Mouse (Mus musculus) layer of hippocampus, postnatal 14 days (tissue): ENCODE data around the gene Rptor. TPM values are rescaled to one million over a fixed set of nuclear protein-coding genes. Genes with fewer than 3 reads are reported as not detected.

ENCODE experiments used
- DNase-seq, 2 experiments: peaks; one replicate each; pipeline ENCODE4 v3.0.0; 2021 to 2022; ENCODE audit warnings: low spot score in 2 of 2, mixed read lengths in 1 of 2
- long read RNA-seq, 2 experiments: library from polyadenylated mRNA; stranded (forward); transcript quantifications; one replicate each; pipeline ENCODE4 v2.0.0; 2021
- total RNA-seq, 2 experiments: library from RNA; stranded (reverse); gene quantifications; 2 replicates each; pipeline ENCODE4 v1.2.3; 2021

The Rptor gene
- total RNA-seq: 10 to 100 TPM; 53.4 to 54.1 TPM
- long read RNA-seq, experiment 1, full-length matches to known transcripts: 1 of 19 reads
- long read RNA-seq, experiment 1, partial matches to known transcripts: 16 of 19 reads
- long read RNA-seq, experiment 1, other reads (novel, unspliced or antisense): 2 of 19 reads
- long read RNA-seq, experiment 2, full-length matches to known transcripts: 1 of 20 reads
- long read RNA-seq, experiment 2, partial matches to known transcripts: 17 of 20 reads
- long read RNA-seq, experiment 2, other reads (novel, unspliced or antisense): 2 of 20 reads

DNA sequence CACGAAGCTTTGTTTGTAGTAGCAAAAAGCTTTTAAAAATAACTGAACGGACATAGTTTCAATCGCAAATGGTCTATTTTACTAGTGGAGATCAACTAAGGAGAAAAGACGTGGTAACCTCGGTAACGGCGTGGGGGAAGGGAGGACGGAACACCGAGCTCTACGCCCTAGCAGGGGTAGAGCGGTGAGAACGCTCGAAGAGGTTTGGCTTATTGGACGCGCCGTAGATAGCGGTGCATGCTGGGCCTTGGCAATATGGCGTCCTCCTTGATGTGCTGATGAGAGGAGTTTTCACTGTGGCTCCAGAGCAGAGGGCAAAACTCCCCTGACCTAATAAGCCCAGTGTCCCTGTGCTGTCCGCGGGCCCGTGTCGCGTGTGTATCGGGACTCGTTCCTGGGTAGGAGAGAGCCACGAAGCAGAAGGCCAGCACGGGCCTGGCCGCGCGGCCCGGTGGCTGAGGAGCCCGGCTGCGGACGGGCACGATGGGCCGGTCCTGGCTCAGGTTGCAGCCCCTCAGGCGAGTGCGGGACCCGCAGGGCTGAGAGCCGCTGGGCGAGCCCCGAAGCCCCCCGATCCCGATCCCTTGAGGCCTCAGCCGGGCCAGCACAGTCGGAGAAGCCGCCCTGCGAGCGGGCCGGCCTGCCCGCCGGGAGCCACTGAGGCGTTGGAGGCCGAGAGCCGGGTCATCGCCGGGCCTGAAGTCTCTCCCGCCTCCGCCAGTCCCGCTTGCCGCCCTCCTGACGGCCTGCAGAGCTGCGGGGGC is at the start of gene Rptor:
Rptor (plus strand) TSS at position 143 of the 764 bp plus-strand sequence.
- peak; percentile 97 to 99 for DNase-seq

- DNase-seq: no peak
These were observed 48.0 kb upstream of the Rptor start for GRCm38 (mm10) chr11:119554706-119555105.

GRCm38 (mm10) chr11:119555170-119555569 is 47.5 kb upstream of the Rptor start:
- DNase-seq: no peak

DNA sequence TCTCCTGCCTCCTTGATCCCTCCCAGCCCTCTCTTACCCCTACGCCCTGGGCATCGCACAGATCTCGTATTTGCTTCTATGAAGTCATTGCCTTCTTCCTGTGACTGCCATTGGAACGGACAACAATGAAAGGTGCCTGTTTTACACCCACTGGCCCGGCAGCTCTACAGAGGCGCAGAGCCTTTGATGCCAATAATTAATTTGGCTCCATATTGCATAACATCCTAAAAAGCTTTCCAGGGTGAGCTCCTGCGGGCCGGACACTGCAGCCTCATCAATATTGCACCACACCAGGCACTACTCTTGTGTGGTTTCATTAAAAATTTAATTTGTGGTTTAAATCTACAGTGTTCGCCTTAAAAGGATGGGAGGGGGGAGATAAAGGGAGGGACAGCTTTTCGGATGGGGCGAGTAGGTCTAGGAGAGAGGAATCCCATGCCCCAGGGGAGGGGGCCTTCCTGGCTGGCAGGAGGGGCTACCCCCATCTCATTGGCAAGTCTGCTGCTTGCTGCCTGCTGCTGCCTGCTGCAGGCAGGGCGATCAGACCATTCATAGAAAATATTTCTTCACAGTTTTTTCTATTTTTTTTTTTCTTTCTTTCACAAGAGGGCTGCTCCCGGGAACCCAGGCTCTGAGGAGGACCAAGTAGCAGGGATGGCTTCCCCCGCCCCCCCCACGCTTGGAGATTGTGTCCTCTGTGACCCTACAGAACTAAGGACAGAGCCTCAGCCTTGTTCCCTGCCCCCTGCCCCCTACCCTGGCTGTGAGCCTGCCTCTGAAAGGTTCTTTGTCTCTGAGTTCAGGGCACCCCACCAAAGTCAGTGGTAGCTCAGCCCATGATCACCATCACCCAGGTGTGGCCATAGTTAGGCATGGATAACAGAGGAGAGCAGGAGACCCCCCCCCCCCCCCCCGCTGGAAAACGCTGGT is 44.5 kb upstream of the Rptor start:
- DNase-seq: no peak

DNA sequence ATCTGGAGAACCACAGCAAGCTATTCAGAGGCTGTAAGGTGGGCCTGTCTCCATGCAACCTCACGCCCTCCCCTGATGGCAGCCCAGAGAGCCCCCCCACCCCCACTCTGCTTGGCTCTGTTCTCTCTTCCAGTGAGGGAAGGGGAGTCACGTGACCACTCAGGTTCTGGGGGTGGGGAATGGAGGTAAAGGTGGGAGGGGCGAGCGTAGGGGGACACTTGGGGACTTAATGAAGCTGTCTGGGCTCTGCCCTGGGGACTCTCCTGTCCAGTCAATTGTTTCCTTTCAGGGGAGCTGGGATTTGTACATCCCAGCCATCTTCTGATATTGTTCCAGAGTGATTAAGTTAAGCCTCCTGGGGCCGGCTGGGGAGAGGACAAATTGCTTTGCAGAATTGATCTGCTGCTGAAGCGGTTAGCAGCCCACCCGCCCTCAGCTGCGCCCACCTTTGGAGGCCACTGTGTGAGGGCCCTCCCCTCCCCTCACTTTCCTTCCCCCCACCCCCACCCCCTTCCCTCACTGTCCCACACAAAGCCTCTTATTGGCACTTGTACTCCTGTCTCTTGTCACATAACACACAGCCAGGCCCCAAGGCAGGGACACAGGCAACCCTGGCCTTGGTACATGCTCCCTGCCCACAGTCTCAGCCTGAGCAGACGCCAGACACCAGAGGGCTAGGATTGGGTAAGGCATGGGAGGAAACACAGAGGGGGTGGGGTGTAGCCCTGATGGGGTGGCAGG is 43.7 kb upstream of the Rptor start:
- DNase-seq: no peak

- no peak for DNase-seq
These were observed 40.4 kb upstream of the Rptor start for GRCm38 (mm10) chr11:119562286-119562685.

- no peak for DNase-seq
These were observed 39.5 kb upstream of the Rptor start for GRCm38 (mm10) chr11:119563166-119563565.

DNA sequence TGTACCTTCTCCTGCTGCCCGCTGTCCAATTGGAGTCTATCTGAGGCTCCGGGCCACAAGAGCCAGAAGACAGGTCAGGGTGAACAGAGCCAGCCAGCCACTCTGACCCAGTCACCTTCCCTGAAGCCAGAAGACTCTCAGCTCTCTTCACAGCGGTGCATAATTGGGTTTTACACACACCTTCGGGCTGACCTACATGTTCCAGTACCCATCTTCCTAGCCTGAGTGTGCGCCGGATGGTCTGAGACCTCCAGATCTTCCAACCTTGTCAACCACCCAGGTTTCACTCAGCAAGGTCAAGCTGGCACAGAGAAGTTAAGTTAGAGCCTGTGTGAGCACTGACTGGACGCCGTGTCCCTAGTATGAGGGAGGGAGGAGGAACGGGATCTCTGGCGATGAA is 38.3 kb upstream of the Rptor start:
- no peak for DNase-seq

GRCm38 (mm10) chr11:119565021-119565420 is 37.7 kb upstream of the Rptor start:
- DNase-seq: no peak

GRCm38 (mm10) chr11:119565684-119566083 is 37.0 kb upstream of the Rptor start:
- DNase-seq: no peak

DNA sequence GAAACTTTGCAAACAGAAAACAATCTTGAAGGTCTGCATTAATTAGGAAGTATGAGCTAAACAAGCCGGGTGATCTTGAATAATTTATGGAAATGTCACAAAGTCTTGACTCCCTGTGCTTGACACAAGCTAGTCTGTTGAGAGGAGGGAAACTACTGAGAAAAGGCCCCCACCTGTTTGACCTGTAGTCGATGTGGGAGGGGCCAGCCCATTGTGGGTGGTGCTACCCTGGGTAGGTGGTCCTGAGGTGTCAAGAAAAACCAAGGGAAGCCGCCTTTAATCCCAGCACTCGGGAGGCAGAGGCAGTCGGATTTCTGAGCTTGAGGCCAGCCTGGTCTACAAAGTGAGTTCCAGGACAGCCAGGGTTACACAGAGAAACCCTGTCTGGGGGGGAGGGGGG is 36.5 kb upstream of the Rptor start:
- no peak for DNase-seq

- DNase-seq: no peak
These were observed 30.2 kb upstream of the Rptor start for GRCm38 (mm10) chr11:119572316-119573010.

- DNase-seq: no peak
These were observed 25.9 kb upstream of the Rptor start for GRCm38 (mm10) chr11:119576855-119577254.

DNA sequence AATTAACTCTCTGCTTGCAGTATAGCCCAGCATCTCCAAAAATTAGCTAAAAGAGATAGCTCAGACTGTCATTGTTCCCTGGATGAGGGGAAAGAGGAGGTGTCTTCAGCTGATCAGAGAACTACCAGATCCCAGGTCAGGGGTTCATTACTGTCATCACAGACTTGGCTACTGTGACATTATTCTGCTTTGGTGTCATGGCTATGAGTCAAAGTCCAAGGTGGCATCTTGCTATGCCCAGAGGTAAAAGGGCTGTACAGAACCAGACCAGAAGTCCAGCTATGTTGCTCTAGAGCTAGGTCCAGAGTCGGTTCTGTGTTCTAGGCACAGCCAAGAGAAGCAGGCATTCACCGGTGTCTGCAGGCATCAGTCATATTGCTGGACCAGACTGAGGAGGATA is 25.0 kb upstream of the Rptor start:
- no peak for DNase-seq

DNA sequence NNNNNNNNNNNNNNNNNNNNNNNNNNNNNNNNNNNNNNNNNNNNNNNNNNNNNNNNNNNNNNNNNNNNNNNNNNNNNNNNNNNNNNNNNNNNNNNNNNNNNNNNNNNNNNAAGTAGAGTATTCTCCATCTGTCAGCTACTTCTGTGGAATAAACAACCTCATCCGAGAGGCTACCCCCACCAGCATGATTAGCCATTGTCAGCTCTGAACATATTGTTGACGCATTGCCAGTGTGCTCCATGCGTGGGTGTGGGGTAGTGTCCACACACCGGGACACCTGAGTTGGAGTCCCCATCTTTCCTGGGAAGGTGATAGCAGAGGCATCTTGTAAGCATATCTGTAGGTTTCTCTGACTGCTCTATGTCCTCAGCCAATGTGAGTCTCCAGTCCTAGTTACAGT is 16.2 kb upstream of the Rptor start:
- DNase-seq: no peak

DNA sequence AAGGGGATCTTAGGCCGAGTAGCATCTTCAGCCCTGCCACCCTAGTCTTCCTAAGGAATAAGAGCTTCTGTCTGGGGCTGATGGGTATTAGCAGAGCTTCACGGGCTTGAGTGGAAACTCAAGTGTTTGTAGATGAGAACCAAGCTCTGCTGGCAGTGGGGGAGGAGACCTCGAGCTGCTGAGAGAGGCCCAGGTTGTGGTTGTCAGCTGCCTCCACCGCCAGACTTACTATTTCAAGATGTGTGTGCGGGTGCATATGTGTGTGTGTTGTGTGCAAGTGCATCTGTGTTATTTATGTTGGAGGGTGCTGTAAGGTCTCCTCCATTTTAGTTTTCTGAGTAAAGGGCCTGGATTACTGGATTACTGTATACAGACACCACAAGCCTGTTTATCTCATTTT is 15.6 kb upstream of the Rptor start:
- no peak for DNase-seq

- no peak for DNase-seq
These were observed 13.5 kb upstream of the Rptor start for GRCm38 (mm10) chr11:119589242-119589641.

DNA sequence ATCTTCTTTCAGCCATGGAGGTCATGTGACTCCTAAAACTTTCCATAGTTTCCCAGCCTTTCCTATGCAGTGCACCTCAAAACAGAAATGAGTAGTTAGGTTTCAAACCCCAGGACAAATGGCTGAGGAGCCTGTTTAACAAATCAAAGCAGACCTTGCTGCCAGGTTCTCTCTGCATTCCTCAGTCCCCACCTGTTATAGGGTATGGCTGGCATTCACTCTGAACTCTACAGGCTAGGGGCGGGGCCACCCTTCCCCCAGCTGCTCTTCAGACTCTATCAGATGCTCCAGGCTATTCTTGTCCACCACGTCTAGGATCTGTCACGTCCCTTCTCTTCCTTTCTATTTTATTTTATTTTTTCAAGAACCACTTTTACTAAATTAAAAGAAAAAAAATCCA is 8.7 kb upstream of the Rptor start:
- DNase-seq: no peak

- DNase-seq: no peak
These were observed 3.8 kb upstream of the Rptor start for GRCm38 (mm10) chr11:119598856-119599255.

- no peak for DNase-seq
These were observed 2.4 kb upstream of the Rptor start for GRCm38 (mm10) chr11:119600286-119600685.
